Mouse (Mus musculus) kidney, adult 2 months (tissue): ENCODE measurements at regions not wholly inside any gene's neighbourhood (a gene's known extent, or its start where the extent isn't known, plus 50 kb on each side); places are given as distances from the start of the nearest gene placed in this dataset.
A peak's percentile ranks its signal among the peaks of the same experiment; 100 is the strongest.

Experiments
- CTCF ChIP-seq: fragments of 200-500 bp; conservative IDR thresholded peaks from 2 replicates; pipeline ENCODE4 v1.5.1; 2011; ENCODE audit warnings: low read depth, mild to moderate bottlenecking, control low read depth, low read length, moderate library complexity, mixed read lengths; ENCODE audit not compliant: insufficient read depth, insufficient read length
- POLR2A ChIP-seq: fragments of 200-500 bp; IDR thresholded peaks from one replicate; pipeline ENCODE4 v1.6.1; 2011; ENCODE audit warnings: low read depth, low read length, control low read depth

- TF ChIP-seq CTCF (peak; percentile 90), POLR2A (no peak)
These were observed 406.9 kb downstream of the Ptpru start for GRCm38 (mm10) chr4:131431188-131431587.
